Mouse (Mus musculus): ENCODE results near the gene Gemin6. TPM values are rescaled to one million over a fixed set of nuclear protein-coding genes. Genes with fewer than 3 reads are reported as not detected.
"Not testable (repeated sequence)": the region's sequence is repeated elsewhere in the genome, so short reads cannot be mapped to it uniquely, and the experiment has no call there.

Gemin6 gene
- polyA plus RNA-seq, 1 experiment from 2014 or later: 35.6 TPM

DNA sequence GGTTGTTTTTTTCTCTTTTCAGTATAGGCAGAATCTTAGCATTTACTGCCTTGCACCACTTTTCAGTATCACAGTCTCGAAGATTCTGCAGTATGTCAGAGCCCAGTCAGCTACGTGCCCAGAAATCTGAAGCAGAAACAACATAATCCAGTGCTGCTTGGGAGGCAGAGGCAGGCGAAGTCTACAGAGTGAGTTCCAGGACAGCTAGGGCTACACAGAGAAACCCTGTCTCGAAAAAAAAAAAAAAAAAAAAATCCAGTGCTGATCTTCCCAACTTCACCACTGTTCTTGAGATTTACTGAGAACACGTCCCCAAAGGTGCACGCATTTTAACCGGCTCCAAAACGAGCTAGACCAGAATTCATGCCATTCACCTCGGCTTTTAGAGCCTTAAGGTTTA lies 412 bp upstream of the Gemin6 start:
- H3K9ac ChIP-seq (ENCODE audit: low read length): peak overlapping the region; percentile 81
- no peaks in the 10 kb centered on the region for H3K9me3 ChIP-seq (replicated peaks; ENCODE audit: control insufficient read depth, low read length)
- H3K4me2 ChIP-seq (ENCODE audit: low read depth, low read length): peak overlapping the region; percentile 75
- H3K4me3 ChIP-seq (replicated peaks; ENCODE audit: low read length): peak overlapping the region; percentile 65
- no peaks in the 10 kb centered on the region for H3K27me3 ChIP-seq (ENCODE audit: control insufficient read depth, insufficient read depth, low read length)
- peak; percentile 11; the same call in 1 of the 2 replicates for ATAC-seq (ENCODE audit: insufficient read depth, low FRiP score)
- no peaks in the 10 kb centered on the region for H3K4me1 ChIP-seq (ENCODE audit: control insufficient read depth, insufficient read depth, low read length)
- 8% methylated on average over 9 of the region's 9 CpGs for WGBS
- no peaks in the 10 kb centered on the region for H3K36me3 ChIP-seq (ENCODE audit: control insufficient read depth, insufficient read depth, low read length)
- peak overlapping the region; percentile 88 for H3K27ac ChIP-seq (ENCODE audit: low read length)

DNA sequence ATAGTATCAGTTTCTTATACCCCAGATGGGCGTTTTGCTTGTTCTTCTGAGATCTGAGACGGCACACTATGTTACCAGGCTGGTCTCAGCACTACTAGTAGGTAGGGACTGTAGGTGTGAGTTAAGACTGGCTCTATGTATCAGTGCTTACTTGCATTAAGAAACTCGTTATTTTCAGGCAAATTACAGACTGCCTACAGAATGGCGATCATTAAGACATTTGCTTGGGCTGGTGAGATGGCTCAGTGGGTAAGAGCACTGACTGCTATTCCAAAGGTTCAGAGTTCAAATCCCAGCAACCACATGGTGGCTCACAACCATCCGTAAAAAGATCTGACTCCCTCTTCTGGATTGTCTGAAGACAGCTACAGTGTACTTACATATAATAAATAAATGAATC lies 901 bp downstream of the Gemin6 start:
- Histone ChIP-seq H3K4me2 (ENCODE audit: low read depth, low read length) (peak overlapping the region; percentile 75), H3K4me3 (replicated peaks; ENCODE audit: low read length) (peak overlapping the region; percentile 65), H3K27ac (ENCODE audit: low read length) (peak overlapping the region; percentile 88; the same call in 1 of the 2 replicates), H3K9ac (ENCODE audit: low read length) (peak overlapping the region; percentile 81)
- H3K4me1 ChIP-seq (ENCODE audit: control insufficient read depth, insufficient read depth, low read length); H3K27me3 ChIP-seq (ENCODE audit: control insufficient read depth, insufficient read depth, low read length); H3K36me3 ChIP-seq (ENCODE audit: control insufficient read depth, insufficient read depth, low read length); H3K9me3 ChIP-seq (replicated peaks; ENCODE audit: control insufficient read depth, low read length); ATAC-seq (ENCODE audit: insufficient read depth, low FRiP score): not testable (repeated sequence)
- WGBS: 44% methylated on average over 4 of the region's 5 CpGs

DNA sequence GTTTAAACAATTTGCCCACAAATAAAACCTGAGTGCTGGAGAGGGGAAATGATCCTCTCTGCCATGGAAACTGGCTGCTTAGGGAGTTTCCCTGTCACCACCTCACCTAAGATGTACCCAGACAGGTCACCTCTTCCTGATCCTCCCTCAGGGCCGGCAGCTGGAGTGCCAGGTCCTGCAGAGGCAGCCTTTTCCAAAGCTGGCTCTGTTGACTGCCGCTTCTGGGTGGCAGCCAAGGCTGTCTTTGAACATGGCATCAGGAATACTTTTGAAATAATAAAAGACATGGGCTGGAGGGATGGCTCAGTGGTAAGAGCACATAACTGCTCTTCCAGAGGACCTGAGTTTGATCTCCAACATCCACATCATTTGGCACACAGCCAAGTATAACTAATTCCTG lies 5.2 kb downstream of the Gemin6 start:
- Histone ChIP-seq H3K4me1 (ENCODE audit: control insufficient read depth, insufficient read depth, low read length) (no peaks in the 10 kb centered on the region), H3K9me3 (replicated peaks; ENCODE audit: control insufficient read depth, low read length) (no peaks in the 10 kb centered on the region), H3K36me3 (ENCODE audit: control insufficient read depth, insufficient read depth, low read length) (no peaks in the 10 kb centered on the region), H3K4me2 (ENCODE audit: low read depth, low read length) (no peak overlapping the region), H3K4me3 (replicated peaks; ENCODE audit: low read length) (no peak overlapping the region), H3K27ac (ENCODE audit: low read length) (no peak overlapping the region), H3K27me3 (ENCODE audit: control insufficient read depth, insufficient read depth, low read length) (no peaks in the 10 kb centered on the region), H3K9ac (ENCODE audit: low read length) (no peak overlapping the region)
- WGBS: 76% methylated on average over 2 of the region's 2 CpGs
- no peak for ATAC-seq (ENCODE audit: insufficient read depth, low FRiP score)

GRCm38 (mm10) chr17:80233844-80234243 lies 9.6 kb downstream of the Gemin6 start:
- H3K4me2 ChIP-seq (ENCODE audit: low read depth, low read length): no peak overlapping the region
- 94% methylated on average over 5 of the region's 5 CpGs for WGBS
- H3K4me3 ChIP-seq (replicated peaks; ENCODE audit: low read length): no peak overlapping the region
- H3K27me3 ChIP-seq (ENCODE audit: control insufficient read depth, insufficient read depth, low read length): no peaks in the 10 kb centered on the region
- H3K9me3 ChIP-seq (replicated peaks; ENCODE audit: control insufficient read depth, low read length): no peaks in the 10 kb centered on the region
- H3K36me3 ChIP-seq (ENCODE audit: control insufficient read depth, insufficient read depth, low read length): no peaks in the 10 kb centered on the region
- H3K27ac ChIP-seq (ENCODE audit: low read length): no peak overlapping the region
- H3K9ac ChIP-seq (ENCODE audit: low read length): no peak overlapping the region
- no peaks in the 10 kb centered on the region for H3K4me1 ChIP-seq (ENCODE audit: control insufficient read depth, insufficient read depth, low read length)
- ATAC-seq (ENCODE audit: insufficient read depth, low FRiP score): no peak

GRCm38 (mm10) chr17:80234376-80234775 lies 10.1 kb downstream of the Gemin6 start:
- no peak overlapping the region for H3K4me2 ChIP-seq (ENCODE audit: low read depth, low read length)
- H3K27me3 ChIP-seq (ENCODE audit: control insufficient read depth, insufficient read depth, low read length): no peaks in the 10 kb centered on the region
- ATAC-seq (ENCODE audit: insufficient read depth, low FRiP score): no peak
- H3K9ac ChIP-seq (ENCODE audit: low read length): no peak overlapping the region
- H3K36me3 ChIP-seq (ENCODE audit: control insufficient read depth, insufficient read depth, low read length): no peaks in the 10 kb centered on the region
- H3K4me1 ChIP-seq (ENCODE audit: control insufficient read depth, insufficient read depth, low read length): no peaks in the 10 kb centered on the region
- H3K27ac ChIP-seq (ENCODE audit: low read length): no peak overlapping the region
- no peak overlapping the region for H3K4me3 ChIP-seq (replicated peaks; ENCODE audit: low read length)
- WGBS: 80% methylated on average over 7 of the region's 7 CpGs
- H3K9me3 ChIP-seq (replicated peaks; ENCODE audit: control insufficient read depth, low read length): no peaks in the 10 kb centered on the region

DNA sequence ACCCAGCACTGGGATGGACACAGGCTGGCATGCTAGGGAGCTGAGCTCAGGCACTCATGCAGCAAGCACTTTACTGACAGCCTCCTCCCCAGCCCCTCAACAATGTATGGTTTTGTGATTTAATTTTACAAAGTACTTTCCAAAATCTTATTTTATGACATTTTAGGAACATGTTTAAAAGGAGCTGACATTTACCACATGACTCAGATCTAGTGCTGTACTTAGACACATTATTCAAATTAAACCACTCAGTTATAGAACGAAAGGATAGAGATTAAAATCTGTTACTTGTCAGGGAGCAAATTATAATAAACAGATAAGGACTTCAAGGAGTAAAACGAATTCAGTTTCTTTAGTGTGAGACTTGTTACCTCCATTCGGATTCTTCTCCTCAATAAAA lies 11.2 kb downstream of the Gemin6 start:
- Histone ChIP-seq H3K9me3 (replicated peaks; ENCODE audit: control insufficient read depth, low read length) (no peaks in the 10 kb centered on the region), H3K36me3 (ENCODE audit: control insufficient read depth, insufficient read depth, low read length) (peaks cover 3% of the 10 kb centered on the region; the same call in 1 of the 2 replicates), H3K4me2 (ENCODE audit: low read depth, low read length) (no peak overlapping the region), H3K27ac (ENCODE audit: low read length) (no peak overlapping the region), H3K27me3 (ENCODE audit: control insufficient read depth, insufficient read depth, low read length) (no peaks in the 10 kb centered on the region), H3K4me1 (ENCODE audit: control insufficient read depth, insufficient read depth, low read length) (no peaks in the 10 kb centered on the region), H3K9ac (ENCODE audit: low read length) (no peak overlapping the region), H3K4me3 (replicated peaks; ENCODE audit: low read length) (no peak overlapping the region)
- WGBS: 72% methylated on average over 3 of the region's 3 CpGs
- no peak for ATAC-seq (ENCODE audit: insufficient read depth, low FRiP score)

DNA sequence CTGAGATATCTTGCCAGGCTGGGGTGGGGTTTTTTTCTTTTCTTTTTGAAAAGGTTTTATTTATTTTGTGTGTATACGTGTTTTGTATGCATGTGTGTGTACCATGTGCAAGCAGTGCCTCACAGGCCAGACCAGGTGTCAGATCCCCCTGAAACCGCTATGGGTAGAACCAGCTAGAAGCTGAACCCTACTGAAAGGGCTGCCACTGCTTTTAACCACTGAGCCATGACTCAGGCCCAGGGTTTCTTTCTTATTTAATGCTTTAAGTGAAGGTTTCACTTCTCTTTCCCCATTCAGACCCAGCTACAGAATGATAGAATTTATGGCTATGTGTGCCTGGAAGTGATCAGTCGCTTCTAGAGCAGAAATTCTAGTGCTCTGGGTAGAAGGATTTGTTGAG lies 12.6 kb downstream of the Gemin6 start:
- H3K4me1 ChIP-seq (ENCODE audit: control insufficient read depth, insufficient read depth, low read length): no peaks in the 10 kb centered on the region
- H3K27ac ChIP-seq (ENCODE audit: low read length): no peak overlapping the region
- no peaks in the 10 kb centered on the region for H3K9me3 ChIP-seq (replicated peaks; ENCODE audit: control insufficient read depth, low read length)
- no peaks in the 10 kb centered on the region for H3K27me3 ChIP-seq (ENCODE audit: control insufficient read depth, insufficient read depth, low read length)
- H3K4me3 ChIP-seq (replicated peaks; ENCODE audit: low read length): no peak overlapping the region
- WGBS: 84% methylated on average over 3 of the region's 3 CpGs
- H3K9ac ChIP-seq (ENCODE audit: low read length): no peak overlapping the region
- ATAC-seq (ENCODE audit: insufficient read depth, low FRiP score): no peak
- H3K36me3 ChIP-seq (ENCODE audit: control insufficient read depth, insufficient read depth, low read length): peaks cover 11% of the 10 kb centered on the region
- no peak overlapping the region for H3K4me2 ChIP-seq (ENCODE audit: low read depth, low read length)

GRCm38 (mm10) chr17:80237475-80237874 lies 13.2 kb downstream of the Gemin6 start:
- Histone ChIP-seq H3K27me3 (ENCODE audit: control insufficient read depth, insufficient read depth, low read length) (no peaks in the 10 kb centered on the region), H3K9ac (ENCODE audit: low read length) (no peak overlapping the region), H3K4me1 (ENCODE audit: control insufficient read depth, insufficient read depth, low read length) (no peaks in the 10 kb centered on the region), H3K9me3 (replicated peaks; ENCODE audit: control insufficient read depth, low read length) (no peaks in the 10 kb centered on the region), H3K4me3 (replicated peaks; ENCODE audit: low read length) (no peak overlapping the region), H3K36me3 (ENCODE audit: control insufficient read depth, insufficient read depth, low read length) (peaks cover 11% of the 10 kb centered on the region), H3K4me2 (ENCODE audit: low read depth, low read length) (no peak overlapping the region), H3K27ac (ENCODE audit: low read length) (no peak overlapping the region)
- no peak for ATAC-seq (ENCODE audit: insufficient read depth, low FRiP score)
- WGBS: 93% methylated on average over 5 of the region's 5 CpGs

DNA sequence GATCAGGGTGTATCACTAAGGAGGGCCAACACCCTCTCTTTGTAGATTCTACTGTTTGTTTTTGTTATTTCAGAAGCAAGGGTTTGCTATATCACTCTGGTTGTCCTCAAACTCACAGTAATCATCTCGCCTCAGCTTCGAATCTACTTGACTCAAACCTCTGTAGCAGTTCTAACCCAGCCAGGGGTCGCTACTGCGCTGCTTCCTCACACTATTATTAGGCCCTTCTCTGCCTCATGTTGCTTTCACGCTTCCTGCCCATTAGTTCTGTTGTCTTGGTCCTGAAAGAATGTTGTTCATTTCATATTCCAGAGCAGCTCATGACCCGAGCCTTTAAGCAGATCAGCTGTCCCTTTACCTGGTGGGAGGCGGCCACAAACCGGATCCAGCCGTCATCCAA lies 17.4 kb downstream of the Gemin6 start:
- Histone ChIP-seq H3K4me3 (replicated peaks; ENCODE audit: low read length) (no peak overlapping the region), H3K27me3 (ENCODE audit: control insufficient read depth, insufficient read depth, low read length) (no peaks in the 10 kb centered on the region), H3K4me1 (ENCODE audit: control insufficient read depth, insufficient read depth, low read length) (no peaks in the 10 kb centered on the region), H3K9me3 (replicated peaks; ENCODE audit: control insufficient read depth, low read length) (no peaks in the 10 kb centered on the region), H3K9ac (ENCODE audit: low read length) (no peak overlapping the region), H3K4me2 (ENCODE audit: low read depth, low read length) (no peak overlapping the region), H3K27ac (ENCODE audit: low read length) (no peak overlapping the region), H3K36me3 (ENCODE audit: control insufficient read depth, insufficient read depth, low read length) (peaks cover 11% of the 10 kb centered on the region)
- 87% methylated on average over 9 of the region's 9 CpGs for WGBS
- no peak for ATAC-seq (ENCODE audit: insufficient read depth, low FRiP score)

DNA sequence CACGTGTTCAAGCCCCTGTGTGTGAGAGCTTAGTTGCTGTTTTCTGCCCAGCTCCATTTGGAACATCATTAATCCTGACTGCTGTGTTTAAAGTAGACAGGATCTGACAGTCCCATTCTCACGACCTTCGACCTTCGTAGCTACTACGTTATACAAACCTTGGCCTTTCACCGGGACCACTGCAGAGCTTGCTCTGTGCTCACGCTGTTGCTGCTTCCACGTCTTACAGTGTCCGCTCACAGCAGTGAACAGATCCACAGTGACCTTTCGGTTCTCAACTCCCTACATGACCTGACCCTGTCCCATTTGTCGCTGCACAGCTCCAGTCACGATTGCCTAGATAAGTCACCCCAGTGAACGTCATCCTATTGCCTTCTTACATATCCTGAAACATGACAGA lies 18.9 kb downstream of the Gemin6 start:
- H3K9me3 ChIP-seq (replicated peaks; ENCODE audit: control insufficient read depth, low read length): no peaks in the 10 kb centered on the region
- no peak overlapping the region for H3K9ac ChIP-seq (ENCODE audit: low read length)
- no peak for ATAC-seq (ENCODE audit: insufficient read depth, low FRiP score)
- 37% methylated on average over 13 of the region's 13 CpGs for WGBS
- no peaks in the 10 kb centered on the region for H3K4me1 ChIP-seq (ENCODE audit: control insufficient read depth, insufficient read depth, low read length)
- no peak overlapping the region for H3K4me2 ChIP-seq (ENCODE audit: low read depth, low read length)
- no peaks in the 10 kb centered on the region for H3K27me3 ChIP-seq (ENCODE audit: control insufficient read depth, insufficient read depth, low read length)
- no peak overlapping the region for H3K4me3 ChIP-seq (replicated peaks; ENCODE audit: low read length)
- H3K36me3 ChIP-seq (ENCODE audit: control insufficient read depth, insufficient read depth, low read length): peaks cover 11% of the 10 kb centered on the region
- no peak overlapping the region for H3K27ac ChIP-seq (ENCODE audit: low read length)

All from stomach, embryonic 16.5 days (tissue).